Mouse (Mus musculus) embryonic fibroblast, embryonic 13.5 days (primary cell): Measurements from ENCODE around the gene Snrnp35.

Experiments
- CTCF ChIP-seq: IDR thresholded peaks from 2 replicates; pipeline ENCODE4 v1.5.1; 2011; ENCODE audit warnings: mild to moderate bottlenecking, control low read depth, low read length, moderate library complexity, borderline replicate concordance; ENCODE audit not compliant: insufficient read depth
- POLR2A ChIP-seq: IDR thresholded peaks from 2 replicates; pipeline ENCODE4 v1.6.1; 2011; ENCODE audit warnings: low read depth, mild to moderate bottlenecking, control low read depth, low read length, moderate library complexity

GRCm38 (mm10) chr5:124518648-124519047, 35.7 kb downstream of the Snrnp35 start:
- TF ChIP-seq POLR2A (no peak), CTCF (no peak)
